Mouse (Mus musculus): Measurements from ENCODE around the gene Tsnaxip1.

Tsnaxip1 gene

GRCm38 (mm10) chr8:105826861-105827848 is at the start of gene Tsnaxip1, which contains the start of gene Ranbp10:
Tsnaxip1 (plus strand) TSS chr8:105827731.
Ranbp10 (minus strand) TSS chr8:105827350.
- peak; percentile 100 for DNase-seq (ENCODE audit: low read depth)

- no peak for DNase-seq (ENCODE audit: low read depth)
Measured at GRCm38 (mm10) chr8:105777833-105778232, 49.7 kb upstream of the Tsnaxip1 start.

GRCm38 (mm10) chr8:105780298-105780697 is 47.2 kb upstream of the Tsnaxip1 start:
- no peak for DNase-seq (ENCODE audit: low read depth)

GRCm38 (mm10) chr8:105788241-105788640 is 39.3 kb upstream of the Tsnaxip1 start:
- DNase-seq (ENCODE audit: low read depth), result no peak

- DNase-seq (ENCODE audit: low read depth), result no peak
Measured at GRCm38 (mm10) chr8:105788927-105789326, 38.6 kb upstream of the Tsnaxip1 start.

- DNase-seq (ENCODE audit: low read depth), result no peak
Measured at GRCm38 (mm10) chr8:105789626-105790025, 37.9 kb upstream of the Tsnaxip1 start.

- DNase-seq (ENCODE audit: low read depth), result no peak
Measured at GRCm38 (mm10) chr8:105793331-105793730, 34.2 kb upstream of the Tsnaxip1 start.

GRCm38 (mm10) chr8:105794009-105794598 is 33.4 kb upstream of the Tsnaxip1 start:
- DNase-seq (ENCODE audit: low read depth), result no peak

- no peak for DNase-seq (ENCODE audit: low read depth)
Measured at GRCm38 (mm10) chr8:105795785-105796184, 31.7 kb upstream of the Tsnaxip1 start.

GRCm38 (mm10) chr8:105798408-105798807 is 29.1 kb upstream of the Tsnaxip1 start:
- DNase-seq (ENCODE audit: low read depth), result no peak

GRCm38 (mm10) chr8:105799091-105799812 is 28.3 kb upstream of the Tsnaxip1 start:
- DNase-seq (ENCODE audit: low read depth), result no peak

GRCm38 (mm10) chr8:105801153-105801904 is 26.2 kb upstream of the Tsnaxip1 start:
- DNase-seq (ENCODE audit: low read depth), result no peak

- no peak for DNase-seq (ENCODE audit: low read depth)
Measured at GRCm38 (mm10) chr8:105804797-105805196, 22.7 kb upstream of the Tsnaxip1 start.

- no peak for DNase-seq (ENCODE audit: low read depth)
Measured at GRCm38 (mm10) chr8:105805346-105805745, 22.2 kb upstream of the Tsnaxip1 start.

- DNase-seq (ENCODE audit: low read depth), result no peak
Measured at GRCm38 (mm10) chr8:105805964-105806363, 21.6 kb upstream of the Tsnaxip1 start.

- DNase-seq (ENCODE audit: low read depth), result no peak
Measured at GRCm38 (mm10) chr8:105807766-105808165, 19.8 kb upstream of the Tsnaxip1 start.

- no peak for DNase-seq (ENCODE audit: low read depth)
Measured at GRCm38 (mm10) chr8:105808480-105808879, 19.1 kb upstream of the Tsnaxip1 start.

GRCm38 (mm10) chr8:105810245-105810786 is 17.2 kb upstream of the Tsnaxip1 start:
- no peak for DNase-seq (ENCODE audit: low read depth)

GRCm38 (mm10) chr8:105811061-105811460 is 16.5 kb upstream of the Tsnaxip1 start:
- no peak for DNase-seq (ENCODE audit: low read depth)

GRCm38 (mm10) chr8:105811543-105811942 is 16.0 kb upstream of the Tsnaxip1 start:
- no peak for DNase-seq (ENCODE audit: low read depth)

- no peak for DNase-seq (ENCODE audit: low read depth)
Measured at GRCm38 (mm10) chr8:105812511-105812910, 15.0 kb upstream of the Tsnaxip1 start.

Measured in fibroblast of lung, adult 2 months (primary cell).